Mouse (Mus musculus) intestine, postnatal 0 days (tissue): ENCODE results near the gene Tacc2. TPM values are rescaled to one million over a fixed set of nuclear protein-coding genes. Genes with fewer than 3 reads are reported as not detected.

Experiments
- ATAC-seq: fragments of 200-750 bp; cut with Nextera tagmentation; 2 replicates; pipeline ENCODE4 v1.8.0; 2017; ENCODE audit warnings: mild to moderate bottlenecking, moderate TSS enrichment, moderate library complexity
- H3K27ac ChIP-seq: fragments of 300-500 bp; sonication (generic); 2 replicates; pipeline ENCODE4 v1.5.1; 2014; ENCODE audit warnings: mild to moderate bottlenecking, low read depth, low read length, moderate library complexity
- H3K27me3 ChIP-seq: fragments of 300-500 bp; sonication (generic); replicated peaks from 2 replicates; pipeline ENCODE4 v1.6.1; 2014; ENCODE audit warnings: low read length, mixed read lengths; ENCODE audit not compliant: control insufficient read depth, insufficient read depth
- H3K36me3 ChIP-seq: fragments of 300-500 bp; sonication (generic); 2 replicates; pipeline ENCODE4 v1.6.1; 2014; ENCODE audit warnings: mild to moderate bottlenecking, moderate library complexity; ENCODE audit not compliant: control insufficient read depth, insufficient read depth
- H3K4me1 ChIP-seq: fragments of 300-500 bp; sonication (generic); replicated peaks from 2 replicates; pipeline ENCODE4 v1.6.1; 2014; ENCODE audit warnings: antibody characterized with exemption, low read length, mixed read lengths; ENCODE audit not compliant: control insufficient read depth, insufficient read depth
- H3K4me2 ChIP-seq: fragments of 300-500 bp; sonication (generic); replicated peaks from 2 replicates; pipeline ENCODE4 v1.6.1; 2014; ENCODE audit warnings: low read depth, mild to moderate bottlenecking, moderate library complexity
- H3K4me3 ChIP-seq: fragments of 300-500 bp; sonication (generic); 2 replicates; pipeline ENCODE4 v1.5.1; 2014; ENCODE audit warnings: low read depth, low read length
- H3K9ac ChIP-seq: fragments of 300-500 bp; sonication (generic); 2 replicates; pipeline ENCODE4 v1.6.1; 2014; ENCODE audit warnings: mild to moderate bottlenecking, low read depth, low read length
- H3K9me3 ChIP-seq: fragments of 300-500 bp; sonication (generic); 2 replicates; pipeline ENCODE4 v1.6.1; 2016; ENCODE audit warnings: mixed run types; ENCODE audit not compliant: control insufficient read depth
- CTCF ChIP-seq: sonication (generic); IDR thresholded peaks from 2 replicates; pipeline ENCODE4 v1.5.1; 2016; ENCODE audit warnings: low read depth, mild to moderate bottlenecking, control low read depth, antibody characterized with exemption, moderate library complexity
- WGBS: fragments of 180-500 bp; shearing (Covaris S2); extraction: QIAGEN DNeasy Blood & Tissue Kit; methylation state at CpG from one replicate; pipeline ENCODE4 v1.1.7; 2014; 5-methylcytosine and 5-hydroxymethylcytosine counted together
- polyA plus RNA-seq: library from polyadenylated mRNA; unstranded; fragments of >200 nt; fragmentation: Nextera tagmentation; extraction: Ambion mirVana; gene quantifications from 2 replicates; pipeline ENCODE4 v1.2.1, GENCODE M21; 2015

The Tacc2 gene
- polyA plus RNA-seq, 1 experiment from 2014 or later: 27.7 TPM

GRCm38 (mm10) chr7:130668729-130669281 is 91.6 kb downstream of the Tacc2 start:
- no peak overlapping the region for H3K4me3 ChIP-seq
- H3K9ac ChIP-seq: no peak overlapping the region
- peaks cover 17% of the 10 kb centered on the region for H3K36me3 ChIP-seq
- peak overlapping the region; percentile 35 for H3K27ac ChIP-seq
- peaks cover 15% of the 10 kb centered on the region for H3K4me1 ChIP-seq
- no peak for TF ChIP-seq CTCF
- WGBS: 47% methylated on average over 7 of the region's 7 CpGs
- no peak overlapping the region for H3K4me2 ChIP-seq
- no peak for ATAC-seq
- H3K9me3 ChIP-seq: no peaks in the 10 kb centered on the region
- no peaks in the 10 kb centered on the region for H3K27me3 ChIP-seq

- 0 out of 2 replicates have a peak, but pooled peaks have one; percentile 4 for TF ChIP-seq CTCF
- Histone ChIP-seq H3K4me3 (no peak overlapping the region), H3K36me3 (peaks cover 11% of the 10 kb centered on the region), H3K9me3 (no peaks in the 10 kb centered on the region), H3K9ac (no peak overlapping the region), H3K4me2 (no peak overlapping the region), H3K27ac (peak overlapping the region; percentile 35; the same call in 1 of the 2 replicates), H3K27me3 (no peaks in the 10 kb centered on the region), H3K4me1 (peaks cover 15% of the 10 kb centered on the region)
- ATAC-seq: no peak
- 36% methylated on average over 8 of the region's 8 CpGs for WGBS
These were observed 92.2 kb downstream of the Tacc2 start for GRCm38 (mm10) chr7:130669370-130669881.

DNA sequence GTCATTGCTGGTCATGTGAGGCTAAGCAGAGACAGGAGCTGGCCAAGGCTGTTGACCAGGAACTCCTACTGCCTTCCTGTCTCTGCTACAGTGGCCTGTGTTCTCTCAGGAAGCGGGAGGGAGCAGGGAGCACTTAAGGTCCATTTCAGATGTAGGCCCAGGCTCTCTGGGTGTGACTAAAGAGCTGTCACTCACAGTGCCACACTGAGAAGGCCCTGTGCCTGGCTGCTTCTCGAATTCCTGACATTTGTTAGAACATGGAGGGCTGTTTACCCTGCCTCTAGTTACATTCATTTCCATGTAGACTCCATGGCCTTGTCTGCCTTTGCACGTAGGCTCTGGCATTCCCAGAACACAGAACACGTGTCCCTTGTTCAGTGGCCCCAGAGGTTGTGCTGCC is 93.1 kb downstream of the Tacc2 start:
- Histone ChIP-seq H3K9me3 (no peaks in the 10 kb centered on the region), H3K9ac (no peak overlapping the region), H3K27ac (peak overlapping the region; percentile 35; the same call in 1 of the 2 replicates), H3K36me3 (peaks cover 13% of the 10 kb centered on the region; the same call in 1 of the 2 replicates), H3K4me3 (no peak overlapping the region), H3K4me1 (peaks cover 15% of the 10 kb centered on the region), H3K4me2 (no peak overlapping the region), H3K27me3 (no peaks in the 10 kb centered on the region)
- WGBS: 71% methylated on average over 4 of the region's 4 CpGs
- no peak for TF ChIP-seq CTCF
- no peak for ATAC-seq

DNA sequence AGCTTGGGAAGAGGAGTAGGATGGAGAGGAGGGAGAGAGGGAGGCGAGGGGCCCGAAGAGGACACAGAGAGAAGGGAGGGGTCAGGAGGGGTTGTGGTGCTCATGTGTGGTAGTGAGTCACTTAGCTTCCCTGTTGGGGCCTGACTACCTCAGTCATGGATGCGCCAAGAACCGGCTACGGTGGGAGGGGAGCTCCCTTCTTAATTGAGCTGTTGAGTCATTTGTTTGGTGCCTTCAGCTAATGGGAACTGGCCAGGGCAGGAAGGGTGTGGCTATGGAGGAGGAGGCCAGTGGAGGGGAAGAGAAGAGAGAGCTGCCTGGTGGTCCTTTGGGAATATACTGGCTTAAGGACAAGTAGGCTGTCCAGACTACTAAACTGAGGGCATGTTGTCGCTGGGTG is 94.1 kb downstream of the Tacc2 start:
- Histone ChIP-seq H3K9me3 (no peaks in the 10 kb centered on the region), H3K4me3 (no peak overlapping the region), H3K36me3 (peaks cover 22% of the 10 kb centered on the region), H3K9ac (no peak overlapping the region), H3K27me3 (no peaks in the 10 kb centered on the region), H3K27ac (no peak overlapping the region), H3K4me1 (peaks cover 15% of the 10 kb centered on the region), H3K4me2 (no peak overlapping the region)
- no peak for TF ChIP-seq CTCF
- 47% methylated on average over 6 of the region's 6 CpGs for WGBS
- peak; percentile 45; the same call in 1 of the 2 replicates for ATAC-seq

DNA sequence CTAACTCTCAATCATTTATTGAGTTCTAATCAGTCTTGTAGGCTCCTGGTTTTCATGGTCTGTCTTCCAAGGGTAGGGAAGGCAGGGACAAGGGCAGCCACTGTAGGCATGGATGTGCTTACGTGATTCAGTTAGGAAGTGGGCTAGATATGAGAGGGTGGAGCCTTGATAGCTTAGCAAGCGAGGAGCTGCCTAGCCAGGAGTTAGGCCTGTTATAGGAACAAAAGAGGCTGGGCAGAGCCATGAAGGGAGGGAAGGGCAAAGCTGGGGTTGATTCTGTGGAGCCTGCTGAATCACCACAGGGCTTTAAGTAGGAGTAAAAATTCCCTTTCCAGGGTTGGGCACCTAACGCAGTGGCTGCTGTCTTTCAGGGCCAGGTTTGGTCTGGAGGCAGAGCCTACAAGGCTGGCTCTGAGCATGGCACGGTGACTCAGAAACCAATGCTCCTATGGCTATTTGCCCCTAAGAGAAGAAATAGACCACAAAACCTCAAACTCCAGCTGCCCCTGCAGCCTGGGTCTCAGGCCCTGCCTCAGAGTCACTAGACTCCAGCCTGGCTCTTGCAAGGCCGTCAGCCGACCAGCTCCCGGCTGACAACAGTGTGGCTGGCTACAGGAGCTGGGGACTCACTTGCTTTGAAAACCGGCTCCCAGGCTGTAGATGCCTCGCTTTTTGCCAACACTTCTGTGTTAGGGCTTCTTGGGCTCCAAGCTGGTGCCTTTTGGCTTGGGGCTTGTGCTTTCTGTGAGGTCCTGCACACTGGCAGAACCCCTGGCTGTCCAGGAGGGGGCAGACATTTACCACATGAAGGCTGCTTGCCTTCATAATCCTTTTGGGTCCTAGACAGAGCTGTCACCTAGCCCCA is 96.2 kb downstream of the Tacc2 start:
- no peak overlapping the region for H3K4me3 ChIP-seq
- no peak for ATAC-seq
- H3K4me1 ChIP-seq: peaks cover 15% of the 10 kb centered on the region
- no peak overlapping the region for H3K27ac ChIP-seq
- 70% methylated on average over 9 of the region's 9 CpGs for WGBS
- H3K4me2 ChIP-seq: no peak overlapping the region
- H3K9ac ChIP-seq: no peak overlapping the region
- H3K36me3 ChIP-seq: peaks cover 38% of the 10 kb centered on the region
- H3K9me3 ChIP-seq: no peaks in the 10 kb centered on the region
- H3K27me3 ChIP-seq: no peaks in the 10 kb centered on the region
- peak; percentile 87 for TF ChIP-seq CTCF

DNA sequence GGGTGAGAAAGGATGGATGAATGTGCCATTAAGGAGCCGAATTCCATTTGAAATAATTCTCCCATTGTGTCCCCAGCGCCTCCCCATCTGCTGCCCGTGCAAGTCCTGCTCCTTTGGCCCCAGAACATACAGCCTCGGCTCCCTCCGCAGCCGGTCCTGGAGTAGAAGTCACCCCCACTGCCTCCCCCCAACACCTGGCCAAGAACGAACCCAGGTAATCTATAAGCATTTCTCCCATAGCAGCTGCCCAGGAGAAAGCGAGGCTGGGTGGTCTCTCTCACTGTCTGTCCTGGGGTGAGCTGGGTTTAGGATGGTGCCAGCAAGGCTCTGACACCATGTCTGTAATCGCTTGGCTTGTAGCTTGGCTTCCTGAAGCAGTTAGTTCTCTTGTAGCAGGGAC is 97.3 kb downstream of the Tacc2 start:
- no peak for TF ChIP-seq CTCF
- WGBS: 83% methylated on average over 9 of the region's 9 CpGs
- peaks cover 8% of the 10 kb centered on the region; the same call in 1 of the 2 replicates for H3K4me1 ChIP-seq
- no peak for ATAC-seq
- H3K4me2 ChIP-seq: no peak overlapping the region
- H3K4me3 ChIP-seq: no peak overlapping the region
- no peaks in the 10 kb centered on the region for H3K27me3 ChIP-seq
- no peak overlapping the region for H3K27ac ChIP-seq
- H3K9ac ChIP-seq: no peak overlapping the region
- H3K9me3 ChIP-seq: no peaks in the 10 kb centered on the region
- H3K36me3 ChIP-seq: peaks cover 45% of the 10 kb centered on the region
